Mouse (Mus musculus): ENCODE results near the gene Fmc1.
A peak's percentile ranks its signal among the peaks of the same experiment; 100 is the strongest.

The Fmc1 gene

DNA sequence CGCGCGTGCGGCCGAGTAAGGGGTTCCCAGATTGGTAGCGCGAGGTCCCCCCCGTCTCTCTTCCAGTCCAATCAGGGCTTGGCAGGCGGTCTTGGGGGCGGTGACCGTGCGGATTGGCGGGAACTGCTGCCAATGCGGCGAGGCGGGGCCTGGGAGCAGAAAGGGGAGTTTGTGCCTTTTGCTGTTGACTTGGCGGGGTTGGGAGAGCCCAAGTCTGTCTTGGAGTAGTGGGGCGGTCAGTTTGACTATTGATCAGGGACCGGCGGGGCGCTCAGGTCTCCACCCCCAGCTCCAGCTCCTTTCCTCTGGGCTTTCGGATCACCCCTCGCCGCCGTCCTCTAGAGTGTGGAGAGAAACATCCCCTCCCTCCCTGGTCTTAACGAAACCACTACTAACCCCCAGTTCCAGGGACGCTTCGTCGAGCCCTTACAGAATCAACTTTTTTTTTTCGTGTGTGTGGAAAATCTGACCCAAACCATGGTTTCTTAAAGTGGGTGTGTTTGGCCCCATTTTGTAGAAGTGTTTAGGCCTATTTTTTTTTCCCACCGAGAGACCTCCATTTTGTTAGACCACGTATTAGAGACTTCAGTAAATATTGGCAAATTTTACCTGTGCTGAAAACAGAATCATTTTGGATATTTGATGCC, 18.8 kb downstream of the Fmc1 start:
- DNase-seq (ENCODE audit: inconsistent age in 2 of 2, low spot score in 1 of 2): peak; percentile 99

DNA sequence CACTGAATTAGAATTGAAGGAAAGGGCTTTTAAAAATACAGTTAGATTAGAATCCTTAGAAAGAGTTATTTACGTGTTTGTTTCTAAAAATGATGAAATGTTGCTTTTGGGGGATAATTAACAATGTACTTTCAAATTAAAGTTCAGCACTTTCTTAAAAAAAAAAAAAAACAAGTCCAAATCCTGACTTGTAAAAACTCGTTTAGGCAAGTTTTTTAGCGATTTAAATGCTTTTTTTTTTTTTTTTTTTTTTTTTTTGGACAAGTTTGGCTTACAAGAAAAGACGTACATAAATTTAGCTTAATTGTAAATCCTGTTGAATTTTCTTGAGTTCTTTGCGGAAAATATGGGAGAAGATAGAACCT, 19.3 kb downstream of the Fmc1 start:
- no peak for DNase-seq (ENCODE audit: inconsistent age in 2 of 2, low spot score in 1 of 2)

DNA sequence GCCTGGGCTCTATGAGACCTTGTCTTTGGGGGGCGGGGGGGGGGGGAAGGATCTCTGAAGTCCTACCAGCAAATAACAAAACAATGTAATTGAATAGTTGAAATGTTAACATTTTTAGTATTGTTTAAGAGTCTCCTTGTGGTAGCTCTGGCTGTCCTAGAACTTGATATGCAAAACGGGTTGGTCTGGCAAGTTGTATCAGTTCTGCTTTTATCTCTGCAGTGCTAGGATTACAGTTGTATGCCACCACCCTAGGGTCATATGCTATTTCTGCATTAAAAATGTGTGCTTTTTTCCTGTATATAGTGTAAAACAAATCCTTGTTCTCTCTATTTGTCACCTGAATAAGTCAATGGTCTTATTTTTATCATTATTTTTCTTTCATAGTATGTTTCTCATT, 42.8 kb downstream of the Fmc1 start:
- DNase-seq (ENCODE audit: inconsistent age in 2 of 2, low spot score in 1 of 2): no peak

GRCm38 (mm10) chr6:38580112-38580857, 47.0 kb downstream of the Fmc1 start:
- DNase-seq (ENCODE audit: inconsistent age in 2 of 2, low spot score in 1 of 2): no peak

GRCm38 (mm10) chr6:38581711-38582110, 48.4 kb downstream of the Fmc1 start:
- no peak for DNase-seq (ENCODE audit: inconsistent age in 2 of 2, low spot score in 1 of 2)
